Mouse (Mus musculus) megakaryocyte progenitor cell, adult 5-6 weeks (primary cell): ENCODE data around the gene Rerg. TPM values are rescaled to one million over a fixed set of nuclear protein-coding genes. Genes with fewer than 3 reads are reported as not detected.

ENCODE experiments used
- ATAC-seq: replicated peaks from 2 replicates; pipeline ENCODE4 v1.8.0; 2016; ENCODE audit warnings: mild to moderate bottlenecking, moderate TSS enrichment, inconsistent platforms; ENCODE audit not compliant: poor library complexity
- total RNA-seq, 2 experiments: library from RNA; stranded (forward) in 1 of 2; stranded (reverse) in 1 of 2; fragments of 157-497, 149-512 nt in 1 of 2; fragments of 200-1000 nt in 1 of 2; gene quantifications; 2 replicates each; pipeline versions ENCODE4 v1.2.3 to v1.2.4; 2015 to 2017

The Rerg gene
- 0.22 TPM in 1 of 2 replicates, not detected in the other for total RNA-seq (2015)
- total RNA-seq (2017) = not detected in 2 replicates

GRCm38 (mm10) chr6:137170226-137170625 is at the start of gene Rerg:
Gene Rerg (minus strand): TSS chr6:137170497.
- no peak for ATAC-seq

GRCm38 (mm10) chr6:137217841-137218463 is 47.7 kb upstream of the Rerg start:
- ATAC-seq = no peak

GRCm38 (mm10) chr6:137211441-137211840 is 41.1 kb upstream of the Rerg start:
- ATAC-seq = no peak

- ATAC-seq = no peak
Measured at GRCm38 (mm10) chr6:137210991-137211390, 40.7 kb upstream of the Rerg start.

- no peak for ATAC-seq
Measured at GRCm38 (mm10) chr6:137209992-137210391, 39.7 kb upstream of the Rerg start.

GRCm38 (mm10) chr6:137207126-137207525 is 36.8 kb upstream of the Rerg start:
- no peak for ATAC-seq

- ATAC-seq = peak; percentile 95
Measured at GRCm38 (mm10) chr6:137205662-137206400, 35.5 kb upstream of the Rerg start.

GRCm38 (mm10) chr6:137202661-137203060 is 32.4 kb upstream of the Rerg start:
- no peak for ATAC-seq

GRCm38 (mm10) chr6:137201578-137201977 is 31.3 kb upstream of the Rerg start:
- no peak for ATAC-seq

GRCm38 (mm10) chr6:137201166-137201565 is 30.9 kb upstream of the Rerg start:
- no peak for ATAC-seq

GRCm38 (mm10) chr6:137192063-137192462 is 21.8 kb upstream of the Rerg start:
- peak; percentile 90 for ATAC-seq

- ATAC-seq = no peak
Measured at GRCm38 (mm10) chr6:137191026-137191425, 20.7 kb upstream of the Rerg start.

GRCm38 (mm10) chr6:137190577-137190976 is 20.3 kb upstream of the Rerg start:
- ATAC-seq = no peak

GRCm38 (mm10) chr6:137188375-137188926 is 18.2 kb upstream of the Rerg start:
- no peak for ATAC-seq

- no peak for ATAC-seq
Measured at GRCm38 (mm10) chr6:137187426-137187825, 17.1 kb upstream of the Rerg start.

- no peak for ATAC-seq
Measured at GRCm38 (mm10) chr6:137180636-137181035, 10.3 kb upstream of the Rerg start.

- ATAC-seq = no peak
Measured at GRCm38 (mm10) chr6:137180115-137180514, 9.8 kb upstream of the Rerg start.

GRCm38 (mm10) chr6:137179026-137179425 is 8.7 kb upstream of the Rerg start:
- no peak for ATAC-seq

GRCm38 (mm10) chr6:137170646-137171045 is 349 bp upstream of the Rerg start:
- no peak for ATAC-seq

GRCm38 (mm10) chr6:137169171-137169968 is 927 bp downstream of the Rerg start:
- ATAC-seq = peak; percentile 98

- ATAC-seq = no peak
Measured at GRCm38 (mm10) chr6:137166843-137167242, 3.5 kb downstream of the Rerg start.
